Mouse (Mus musculus) MN1 (cell line): ENCODE data around the gene Dad1.
A peak's percentile ranks its signal among the peaks of the same experiment; 100 is the strongest.

Experiments used
- DNase-seq: peaks from one replicate; pipeline ENCODE4 v3.0.0-alpha.2; 2016; ENCODE audit warnings: low spot score

Dad1 gene

GRCm38 (mm10) chr14:54253741-54254291 is at the start of gene Dad1, which contains the start of gene Abhd4:
Gene Dad1, minus strand, starts transcription at chr14:54254104.
Gene Abhd4, plus strand, starts transcription at chr14:54254188.
- DNase-seq = peak; percentile 97

DNA sequence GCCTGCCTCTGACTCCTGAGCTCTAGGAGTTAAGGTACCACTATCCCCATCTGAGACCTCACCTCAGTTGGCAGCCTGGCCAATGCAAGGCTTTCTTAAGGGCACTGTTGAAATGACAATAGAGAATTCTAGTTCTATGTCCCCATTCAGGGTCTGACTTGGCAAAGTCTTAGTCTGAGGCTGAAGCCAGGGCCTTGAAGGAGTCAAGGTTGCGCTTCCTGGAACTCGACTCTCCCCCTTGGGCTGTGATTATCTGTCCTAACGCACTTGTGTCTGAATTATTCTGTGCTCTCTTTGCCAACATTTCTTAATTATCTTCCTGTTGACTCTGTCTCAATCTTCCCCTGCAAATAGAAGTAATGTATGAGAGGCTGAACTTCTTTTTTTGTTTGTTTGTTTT is 46.8 kb upstream of the Dad1 start:
- no peak for DNase-seq

- no peak for DNase-seq
These were observed 46.2 kb upstream of the Dad1 start for GRCm38 (mm10) chr14:54300136-54300535.

GRCm38 (mm10) chr14:54284839-54285238 is 30.9 kb upstream of the Dad1 start, which contains the start of gene Olfr49:
Gene Olfr49, minus strand, starts transcription at chr14:54284939.
- DNase-seq = no peak

- DNase-seq = no peak
These were observed 22.5 kb upstream of the Dad1 start for GRCm38 (mm10) chr14:54276446-54276845.

GRCm38 (mm10) chr14:54272696-54273095 is 18.8 kb upstream of the Dad1 start:
- DNase-seq = no peak

DNA sequence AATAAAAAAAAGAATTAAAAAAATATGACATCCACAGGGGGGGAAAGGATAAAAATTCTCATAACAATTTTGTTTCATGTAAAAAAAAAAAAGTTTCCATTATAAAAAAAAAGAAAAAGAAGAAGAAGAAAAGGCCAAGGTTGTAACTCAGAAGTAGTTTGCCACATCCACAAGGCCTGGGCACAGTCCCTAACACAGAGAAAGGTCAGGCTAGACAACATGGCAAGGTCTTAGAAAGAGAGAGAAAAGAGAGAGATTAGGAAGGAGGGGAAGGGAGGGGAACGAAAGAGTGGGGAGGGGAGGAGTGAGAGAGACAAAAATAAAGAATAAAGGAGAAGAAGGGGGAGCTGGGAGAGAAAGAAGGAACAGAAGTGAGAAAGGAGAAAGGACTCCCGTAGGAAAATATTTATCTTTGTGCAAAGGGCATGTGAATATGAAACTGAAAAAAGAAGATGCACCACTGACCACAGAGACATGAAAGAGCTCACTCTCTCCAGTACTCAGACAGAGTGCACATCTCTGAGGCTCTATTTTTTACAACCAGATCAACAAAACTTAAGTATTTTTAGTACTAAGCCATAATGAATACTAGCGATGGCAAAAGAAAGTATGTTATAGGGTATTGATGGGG is 18.2 kb upstream of the Dad1 start:
- no peak for DNase-seq

GRCm38 (mm10) chr14:54270413-54270812 is 16.5 kb upstream of the Dad1 start:
- DNase-seq = no peak

GRCm38 (mm10) chr14:54269566-54269965 is 15.7 kb upstream of the Dad1 start:
- DNase-seq = no peak

DNA sequence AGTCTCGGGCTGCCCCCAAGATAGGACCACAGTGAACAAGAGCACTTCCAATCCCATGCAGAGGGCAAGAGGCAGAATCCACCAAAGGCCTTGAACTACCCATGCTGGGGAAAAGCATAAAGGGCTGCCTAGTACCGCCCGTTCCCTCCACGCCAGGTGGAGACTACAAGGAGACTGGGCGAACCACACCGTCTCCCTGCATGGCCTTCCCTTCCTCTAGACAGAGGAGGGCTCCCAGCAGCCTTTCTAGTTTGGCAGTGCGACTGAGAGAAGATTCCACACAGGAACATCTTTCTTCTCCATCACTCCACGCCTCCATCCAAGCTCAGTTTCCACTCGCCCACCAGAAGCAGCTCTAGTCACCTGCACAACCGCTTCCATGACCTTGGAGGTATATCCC is 14.1 kb upstream of the Dad1 start:
- no peak for DNase-seq

DNA sequence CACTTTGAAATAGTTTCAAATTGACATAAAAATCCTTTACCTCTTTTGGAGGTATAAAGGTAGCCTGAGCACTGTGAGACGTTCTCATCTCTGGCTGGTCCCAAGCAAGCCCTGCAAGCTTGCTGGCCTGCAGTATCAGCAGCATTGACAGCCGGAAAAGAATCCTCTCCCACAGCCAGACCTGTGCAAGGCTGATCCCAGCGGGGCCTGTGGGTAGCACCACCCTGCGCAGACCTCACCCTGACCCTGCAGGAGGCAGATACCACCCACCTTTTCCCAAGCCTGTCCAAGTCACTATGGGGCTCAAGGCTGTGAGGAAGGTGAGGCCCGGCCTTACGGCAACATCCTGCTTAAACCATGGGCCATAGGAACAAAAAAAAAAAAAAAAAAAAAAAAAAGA is 12.0 kb upstream of the Dad1 start:
- DNase-seq = no peak

DNA sequence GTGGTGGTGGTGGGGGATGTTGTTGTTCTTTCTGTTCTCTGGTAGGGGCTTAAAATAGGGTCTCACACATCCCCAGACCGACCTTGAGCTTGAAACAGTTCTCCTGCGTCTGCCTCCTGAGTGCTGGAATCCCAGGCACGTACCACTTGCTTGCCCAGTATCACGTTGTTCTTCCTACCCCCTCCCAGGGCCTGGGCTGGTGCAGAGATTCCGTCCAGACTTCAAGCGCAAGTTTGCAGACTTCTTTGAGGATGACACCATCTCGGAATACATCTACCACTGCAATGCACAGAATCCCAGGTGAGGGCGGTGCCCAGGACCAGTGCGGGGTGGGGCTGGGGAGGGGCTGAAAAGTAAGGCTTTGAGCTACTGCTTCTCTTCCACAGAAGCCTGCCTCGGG is 11.2 kb upstream of the Dad1 start:
- no peak for DNase-seq

GRCm38 (mm10) chr14:54264231-54264630 is 10.3 kb upstream of the Dad1 start:
- no peak for DNase-seq

DNA sequence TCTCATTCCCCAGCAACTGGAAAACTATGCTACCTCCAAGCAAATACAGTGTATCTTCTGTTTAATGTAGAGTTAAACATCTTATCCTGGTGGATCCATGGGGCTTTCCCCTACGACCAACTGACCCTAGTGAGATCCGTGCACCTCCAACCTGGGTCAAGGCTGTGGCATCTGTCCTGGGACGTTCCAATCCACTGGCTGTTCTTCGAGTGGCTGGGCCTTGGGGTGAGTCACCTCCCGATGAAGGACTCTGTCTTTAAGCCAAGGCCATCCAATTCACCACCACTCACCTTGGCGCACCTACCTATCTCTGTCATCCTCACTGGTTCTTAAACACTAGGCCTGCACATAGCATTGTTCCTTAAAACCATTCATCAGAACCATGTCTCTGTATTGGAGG is 9.2 kb upstream of the Dad1 start:
- no peak for DNase-seq

- DNase-seq = no peak
These were observed 8.7 kb upstream of the Dad1 start for GRCm38 (mm10) chr14:54262622-54263021.

DNA sequence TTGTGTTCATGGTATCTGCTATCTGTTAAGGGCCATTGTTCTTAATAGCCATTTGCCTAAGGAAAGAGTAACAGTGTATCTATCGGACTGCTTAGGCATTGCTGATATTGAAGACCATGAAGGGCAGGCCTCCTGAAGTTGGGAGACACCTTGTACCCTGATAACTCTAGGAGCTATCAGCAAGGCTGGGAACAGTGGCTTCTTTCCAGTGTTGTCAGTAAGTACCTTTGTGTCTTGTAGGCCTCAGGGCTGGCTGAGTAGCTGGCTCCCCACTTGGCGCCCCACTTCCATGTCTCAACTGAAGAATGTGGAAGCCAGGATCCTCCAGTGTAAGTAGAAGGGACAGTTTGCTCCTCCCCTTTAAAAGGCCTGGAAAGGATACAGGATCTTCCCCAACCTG is 7.5 kb upstream of the Dad1 start:
- DNase-seq = no peak

GRCm38 (mm10) chr14:54260196-54260595 is 6.3 kb upstream of the Dad1 start:
- no peak for DNase-seq

- DNase-seq = no peak
These were observed 5.8 kb upstream of the Dad1 start for GRCm38 (mm10) chr14:54259722-54260085.

DNA sequence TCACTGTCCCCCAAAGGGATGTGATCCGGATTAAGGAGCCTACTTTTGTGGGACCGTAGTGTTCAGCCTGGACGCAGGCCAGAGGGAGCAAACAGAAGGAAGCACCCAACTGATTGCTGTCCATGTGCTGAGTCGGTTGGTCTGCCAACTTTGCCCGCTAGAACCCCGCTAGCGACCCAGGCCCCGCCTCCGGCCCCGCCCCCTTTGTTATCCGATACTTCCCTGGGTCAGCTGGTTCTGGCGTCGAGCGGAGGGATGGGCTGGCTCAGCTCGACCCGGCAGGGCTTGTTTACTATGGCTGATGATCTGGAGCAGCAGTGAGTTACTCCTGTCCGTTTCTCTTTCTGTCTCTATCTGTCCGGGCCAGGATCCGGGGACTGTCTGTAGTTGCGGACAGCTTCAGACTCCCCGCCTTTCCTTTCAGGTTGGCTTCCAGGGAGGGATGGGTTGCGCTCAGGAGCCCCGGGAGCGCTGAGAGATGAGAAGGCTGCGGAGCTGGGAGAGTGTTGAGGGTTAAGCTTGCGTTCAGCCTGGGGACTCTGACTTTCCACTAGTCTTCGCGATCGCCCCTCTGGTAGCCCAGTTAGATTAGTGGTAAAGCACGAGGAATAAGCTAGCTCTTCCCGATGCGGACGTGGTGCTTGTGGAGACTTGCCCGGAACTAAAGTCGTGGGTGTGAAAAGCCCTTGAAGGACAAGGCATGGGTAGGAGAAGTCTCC is 5.3 kb upstream of the Dad1 start:
- peak; percentile 82 for DNase-seq

GRCm38 (mm10) chr14:54258131-54258670 is 4.3 kb upstream of the Dad1 start:
- DNase-seq = no peak

DNA sequence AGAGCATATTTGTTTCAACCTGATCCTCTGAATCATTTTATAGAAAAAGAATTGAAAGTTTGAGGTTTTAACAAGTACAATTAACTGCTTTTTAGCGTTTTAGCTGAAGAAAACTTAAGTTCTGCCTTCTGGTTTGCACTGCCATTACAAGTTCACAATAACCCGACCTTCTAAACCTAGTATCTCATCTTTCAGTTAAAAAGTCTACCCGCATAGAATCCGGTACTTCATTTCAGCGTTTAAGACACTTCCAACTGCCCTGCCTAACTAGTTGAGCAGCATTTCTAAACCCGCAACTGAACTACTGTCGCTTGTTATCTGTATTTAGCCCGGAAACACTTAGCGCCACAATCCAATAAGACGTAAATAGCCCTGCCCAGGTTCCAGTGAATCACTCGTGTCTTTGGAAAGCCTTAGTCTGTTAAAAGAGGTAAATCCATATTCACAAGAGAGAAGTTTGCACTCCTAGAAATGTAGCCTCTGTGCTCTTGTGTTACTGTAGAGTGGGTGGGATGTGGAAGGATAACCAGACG is 832 bp upstream of the Dad1 start:
- DNase-seq = no peak

GRCm38 (mm10) chr14:54250122-54250521 is 3.8 kb downstream of the Dad1 start:
- DNase-seq = no peak

DNA sequence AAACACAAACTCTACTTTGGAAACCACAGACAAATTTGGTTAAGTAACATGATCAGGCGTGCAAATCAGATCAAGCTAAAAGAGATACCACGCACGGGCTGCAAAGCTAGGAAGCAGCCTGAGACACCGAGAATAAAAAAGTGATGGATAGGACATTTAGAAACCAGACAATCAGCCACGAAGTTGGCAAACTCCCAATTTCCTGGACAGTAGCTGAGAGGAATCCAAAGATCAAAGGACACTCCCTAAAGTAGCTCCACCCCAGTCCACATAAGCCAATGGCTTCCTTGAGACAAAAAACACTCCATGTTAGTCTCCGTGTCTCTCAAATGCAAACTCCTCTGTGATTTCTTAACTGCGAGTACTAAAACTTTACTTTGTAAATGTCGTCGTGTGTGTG is 4.6 kb downstream of the Dad1 start:
- peak; percentile 69 for DNase-seq
